Mouse (Mus musculus): ENCODE results near the gene Rpl12. TPM values are rescaled to one million over a fixed set of nuclear protein-coding genes. Genes with fewer than 3 reads are reported as not detected.

The Rpl12 gene
- polyA plus RNA-seq, 1 experiment from 2014 or later = 111 TPM

DNA sequence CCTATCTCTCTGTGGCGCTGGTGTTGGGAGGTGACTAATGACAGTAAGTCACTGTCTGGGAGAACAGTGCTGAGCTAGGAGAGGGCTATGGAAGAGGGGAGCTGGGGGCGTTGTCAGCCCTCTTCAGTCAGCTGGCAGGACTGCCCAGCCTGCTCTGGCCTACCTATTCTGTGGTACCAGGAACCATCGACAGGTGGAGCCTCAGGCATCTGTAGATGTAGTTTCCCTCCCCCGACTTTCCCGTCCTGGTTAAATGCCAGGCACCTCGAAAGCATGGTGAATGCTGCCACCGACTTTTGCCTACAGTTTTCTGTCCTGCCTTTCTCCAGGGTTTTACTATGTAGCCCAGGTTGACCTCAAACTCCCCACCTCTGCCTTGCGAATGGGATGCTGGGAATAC, 4.0 kb upstream of the Rpl12 start:
- H3K4me1 ChIP-seq = peaks cover 11% of the 10 kb centered on the region
- H3K27ac ChIP-seq = no peak overlapping the region
- peaks cover 49% of the 10 kb centered on the region for H3K36me3 ChIP-seq (ENCODE audit: poor library complexity, severe bottlenecking)
- H3K4me2 ChIP-seq = no peak overlapping the region
- WGBS = 59% methylated on average over 8 of the region's 8 CpGs
- H3K9me3 ChIP-seq (replicated peaks) = no peaks in the 10 kb centered on the region
- ATAC-seq = no peak
- H3K4me3 ChIP-seq = no peak overlapping the region
- H3K9ac ChIP-seq = 0 out of 2 replicates have a peak overlapping the region, but pooled peaks have one; percentile 3
- no peaks in the 10 kb centered on the region for H3K27me3 ChIP-seq

DNA sequence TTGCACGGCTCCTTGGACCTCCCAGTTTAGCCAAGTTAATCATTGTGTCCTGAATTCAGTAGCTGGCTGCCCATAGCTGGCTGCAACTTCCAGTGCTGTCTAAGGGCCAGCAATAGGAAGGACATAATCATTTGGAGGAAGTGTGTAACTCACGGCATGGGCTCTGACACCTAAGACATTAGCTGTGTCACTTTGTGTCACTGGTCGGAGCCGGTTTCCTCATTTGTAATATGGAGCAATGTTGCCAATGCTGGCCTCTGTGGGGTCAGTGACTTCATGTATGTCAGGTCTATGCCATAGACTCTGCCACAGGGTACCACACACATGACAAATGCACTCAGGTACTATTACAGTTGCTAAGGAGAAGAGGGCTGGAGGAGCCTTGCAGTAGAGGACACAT, 1.1 kb upstream of the Rpl12 start:
- Histone ChIP-seq H3K9ac (peak overlapping the region; percentile 97), H3K9me3 (replicated peaks) (no peaks in the 10 kb centered on the region), H3K4me1 (peaks cover 33% of the 10 kb centered on the region), H3K27me3 (no peaks in the 10 kb centered on the region), H3K4me3 (peak overlapping the region; percentile 75; the same call in 1 of the 2 replicates), H3K4me2 (peak overlapping the region; percentile 95), H3K36me3 (ENCODE audit: poor library complexity, severe bottlenecking) (peaks cover 51% of the 10 kb centered on the region), H3K27ac (no peak overlapping the region)
- 89% methylated on average over 4 of the region's 4 CpGs for WGBS
- no peak for ATAC-seq

DNA sequence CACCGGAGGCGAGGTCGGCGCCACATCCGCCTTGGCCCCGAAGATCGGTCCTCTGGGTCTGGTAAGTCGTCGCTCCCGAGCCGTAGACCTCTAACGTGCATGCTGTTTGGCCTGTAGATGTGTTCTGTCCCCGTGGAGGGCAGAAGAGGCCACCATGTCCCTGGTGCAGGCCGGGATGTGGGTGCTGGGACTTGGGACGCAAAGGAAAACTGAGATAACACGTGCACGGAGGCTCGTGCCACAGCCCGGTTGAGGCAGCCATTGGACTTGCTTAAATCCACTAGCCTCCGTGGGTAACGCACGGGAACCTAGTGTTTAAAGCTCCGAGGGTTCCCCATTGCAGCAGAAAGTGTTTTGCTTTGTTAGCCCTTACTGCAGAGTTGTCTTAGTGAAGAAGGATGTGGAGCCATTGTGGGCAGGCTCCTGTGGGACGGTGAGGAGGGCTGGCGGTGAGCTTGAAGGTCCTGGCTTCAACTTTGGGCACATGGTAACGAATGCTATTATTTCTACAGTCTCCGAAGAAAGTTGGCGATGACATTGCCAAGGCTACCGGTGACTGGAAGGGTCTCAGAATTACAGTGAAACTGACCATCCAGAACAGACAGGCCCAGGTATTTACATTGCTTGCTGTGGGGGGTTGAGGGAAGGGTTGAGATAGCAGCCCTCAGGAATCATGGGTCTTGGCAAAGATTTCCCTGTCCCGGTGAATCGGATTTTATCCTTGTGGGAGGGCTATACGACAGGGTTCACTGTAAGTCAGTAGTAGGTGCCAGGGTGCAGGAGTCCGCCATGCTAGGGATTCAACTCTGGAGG, 909 bp downstream of the Rpl12 start:
- H3K4me1 ChIP-seq = peaks cover 42% of the 10 kb centered on the region
- H3K4me3 ChIP-seq = peak overlapping the region; percentile 75
- peak overlapping the region; percentile 71 for H3K27ac ChIP-seq
- peak overlapping the region; percentile 97 for H3K9ac ChIP-seq
- 2% methylated on average over 29 of the region's 33 CpGs for WGBS
- H3K27me3 ChIP-seq = no peaks in the 10 kb centered on the region
- H3K4me2 ChIP-seq = peak overlapping the region; percentile 95
- no peaks in the 10 kb centered on the region for H3K9me3 ChIP-seq (replicated peaks)
- no peak for ATAC-seq
- H3K36me3 ChIP-seq (ENCODE audit: poor library complexity, severe bottlenecking) = peaks cover 34% of the 10 kb centered on the region

DNA sequence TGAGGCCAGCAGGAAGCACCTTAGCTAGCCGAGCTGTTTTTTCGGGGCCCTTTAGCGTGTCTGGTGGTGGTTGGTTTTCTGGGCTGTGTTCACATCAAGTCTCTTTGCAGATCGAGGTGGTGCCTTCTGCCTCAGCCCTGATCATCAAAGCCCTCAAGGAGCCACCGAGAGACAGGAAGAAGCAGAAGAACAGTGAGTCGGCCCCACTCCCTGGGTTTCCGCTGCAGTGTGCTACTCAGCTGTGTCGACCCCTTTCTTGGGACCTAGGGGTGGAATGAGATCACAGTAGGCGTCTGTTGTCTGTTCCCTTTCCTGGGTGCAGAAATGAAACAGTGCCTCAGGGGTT, 1.5 kb downstream of the Rpl12 start:
- H3K4me1 ChIP-seq = peaks cover 48% of the 10 kb centered on the region

DNA sequence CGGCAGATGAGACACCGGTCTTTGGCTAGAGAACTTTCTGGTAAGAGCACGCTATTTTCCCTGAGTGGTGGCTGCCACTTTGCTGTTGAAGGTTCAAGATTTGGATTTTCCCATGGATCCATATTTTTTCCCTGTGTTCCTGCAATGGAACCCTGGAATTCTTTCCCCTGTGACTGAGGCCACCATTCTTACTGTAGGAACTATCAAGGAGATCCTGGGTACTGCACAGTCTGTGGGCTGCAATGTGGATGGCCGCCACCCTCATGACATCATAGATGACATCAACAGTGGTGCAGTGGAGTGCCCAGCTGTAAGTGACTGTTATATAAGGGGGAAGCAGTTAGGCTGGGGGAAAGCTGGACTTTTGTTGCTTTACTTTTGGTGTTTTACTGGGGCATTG, 2.2 kb downstream of the Rpl12 start:
- H3K9me3 ChIP-seq (replicated peaks) = no peaks in the 10 kb centered on the region
- 64% methylated on average over 4 of the region's 4 CpGs for WGBS
- no peaks in the 10 kb centered on the region for H3K27me3 ChIP-seq
- H3K4me3 ChIP-seq = peak overlapping the region; percentile 75
- H3K27ac ChIP-seq = no peak overlapping the region
- ATAC-seq = no peak
- H3K4me2 ChIP-seq = peak overlapping the region; percentile 95
- H3K9ac ChIP-seq = peak overlapping the region; percentile 97
- peaks cover 52% of the 10 kb centered on the region for H3K4me1 ChIP-seq
- peaks cover 24% of the 10 kb centered on the region for H3K36me3 ChIP-seq (ENCODE audit: poor library complexity, severe bottlenecking)

More for the DNA sequence above, 1.5 kb downstream of the Rpl12 start:
- peak overlapping the region; percentile 95 for H3K4me2 ChIP-seq
- H3K4me3 ChIP-seq = peak overlapping the region; percentile 75
- H3K27me3 ChIP-seq = no peaks in the 10 kb centered on the region
- peak overlapping the region; percentile 71 for H3K27ac ChIP-seq
- ATAC-seq = no peak
- H3K9ac ChIP-seq = peak overlapping the region; percentile 97
- 9% methylated on average over 9 of the region's 9 CpGs for WGBS
- no peaks in the 10 kb centered on the region for H3K9me3 ChIP-seq (replicated peaks)
- peaks cover 29% of the 10 kb centered on the region for H3K36me3 ChIP-seq (ENCODE audit: poor library complexity, severe bottlenecking)

DNA sequence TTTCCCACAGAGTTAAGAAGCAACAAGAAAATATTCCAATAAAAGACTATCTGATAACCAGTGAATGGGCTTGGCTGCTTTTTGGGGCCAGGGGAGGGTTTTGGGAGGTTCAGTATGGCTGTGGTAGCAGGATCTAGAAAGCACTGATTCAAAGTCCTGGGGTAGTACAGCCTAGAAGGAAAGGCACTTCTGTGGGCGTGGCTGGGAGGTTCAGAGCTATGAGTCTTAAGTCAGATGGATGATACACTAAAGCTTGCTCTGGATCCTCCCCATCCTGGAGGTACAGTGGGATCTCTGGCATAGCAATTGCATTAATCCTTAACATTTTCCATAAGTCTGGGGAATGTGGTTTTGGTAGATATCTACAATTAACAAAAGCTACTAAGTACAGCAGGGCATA, 2.6 kb downstream of the Rpl12 start:
- H3K36me3 ChIP-seq (ENCODE audit: poor library complexity, severe bottlenecking) = peaks cover 24% of the 10 kb centered on the region
- no peak overlapping the region; the same call in 1 of the 2 replicates for H3K4me3 ChIP-seq
- ATAC-seq = no peak
- H3K4me1 ChIP-seq = peaks cover 52% of the 10 kb centered on the region
- WGBS = 91% methylated on average over 1 of the region's 1 CpGs
- H3K9ac ChIP-seq = no peak overlapping the region
- no peak overlapping the region; the same call in 1 of the 2 replicates for H3K27ac ChIP-seq
- no peaks in the 10 kb centered on the region for H3K27me3 ChIP-seq
- peak overlapping the region; percentile 95 for H3K4me2 ChIP-seq
- H3K9me3 ChIP-seq (replicated peaks) = no peaks in the 10 kb centered on the region

DNA sequence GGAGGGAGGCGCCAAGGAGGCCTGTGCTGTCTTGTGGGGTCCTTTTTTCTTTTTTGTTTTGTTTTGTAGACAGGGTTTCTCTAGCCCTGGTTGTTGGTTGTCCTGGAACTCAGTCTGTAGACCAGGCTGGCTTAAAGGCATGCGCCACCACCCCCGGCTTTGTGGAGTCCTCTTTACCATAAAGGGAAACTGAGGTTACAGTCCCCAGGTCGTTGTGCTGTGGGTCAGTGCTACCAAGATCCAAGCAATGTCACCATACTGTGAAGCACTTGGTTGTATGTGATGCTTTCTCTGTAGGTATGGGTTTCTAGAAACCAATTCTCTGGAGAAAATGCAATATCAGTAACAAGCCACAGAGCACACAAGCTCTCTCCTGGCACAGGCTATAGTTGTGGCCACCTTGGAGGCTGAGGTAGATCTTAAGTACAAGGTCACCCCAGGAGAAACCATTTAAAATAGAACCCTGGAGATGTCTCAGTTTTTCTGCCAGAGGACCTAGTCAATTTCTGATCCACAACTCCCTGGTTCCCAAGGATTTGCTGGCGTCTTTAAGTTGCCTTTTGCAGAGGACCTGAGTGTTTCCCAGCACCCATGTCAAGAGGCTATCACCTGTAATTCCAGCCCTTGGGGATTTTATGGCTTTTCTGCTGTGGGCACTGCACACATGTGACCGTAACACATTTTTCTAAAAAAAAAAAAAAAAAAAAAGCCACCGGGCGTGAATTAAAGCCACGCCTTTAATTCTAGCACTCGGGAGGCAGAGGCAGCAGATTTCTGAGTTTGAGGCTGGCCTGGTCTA, 3.5 kb downstream of the Rpl12 start:
- no peak overlapping the region; the same call in 1 of the 2 replicates for H3K9ac ChIP-seq
- H3K9me3 ChIP-seq (replicated peaks) = no peaks in the 10 kb centered on the region
- H3K36me3 ChIP-seq (ENCODE audit: poor library complexity, severe bottlenecking) = peaks cover 24% of the 10 kb centered on the region
- H3K4me3 ChIP-seq = no peak overlapping the region
- no peak for ATAC-seq
- 0 out of 2 replicates have a peak overlapping the region, but pooled peaks have one; percentile 10 for H3K27ac ChIP-seq
- 27% methylated on average over 10 of the region's 10 CpGs for WGBS
- peaks cover 52% of the 10 kb centered on the region for H3K4me1 ChIP-seq
- no peaks in the 10 kb centered on the region for H3K27me3 ChIP-seq
- H3K4me2 ChIP-seq = 0 out of 2 replicates have a peak overlapping the region, but pooled peaks have one; percentile 10

DNA sequence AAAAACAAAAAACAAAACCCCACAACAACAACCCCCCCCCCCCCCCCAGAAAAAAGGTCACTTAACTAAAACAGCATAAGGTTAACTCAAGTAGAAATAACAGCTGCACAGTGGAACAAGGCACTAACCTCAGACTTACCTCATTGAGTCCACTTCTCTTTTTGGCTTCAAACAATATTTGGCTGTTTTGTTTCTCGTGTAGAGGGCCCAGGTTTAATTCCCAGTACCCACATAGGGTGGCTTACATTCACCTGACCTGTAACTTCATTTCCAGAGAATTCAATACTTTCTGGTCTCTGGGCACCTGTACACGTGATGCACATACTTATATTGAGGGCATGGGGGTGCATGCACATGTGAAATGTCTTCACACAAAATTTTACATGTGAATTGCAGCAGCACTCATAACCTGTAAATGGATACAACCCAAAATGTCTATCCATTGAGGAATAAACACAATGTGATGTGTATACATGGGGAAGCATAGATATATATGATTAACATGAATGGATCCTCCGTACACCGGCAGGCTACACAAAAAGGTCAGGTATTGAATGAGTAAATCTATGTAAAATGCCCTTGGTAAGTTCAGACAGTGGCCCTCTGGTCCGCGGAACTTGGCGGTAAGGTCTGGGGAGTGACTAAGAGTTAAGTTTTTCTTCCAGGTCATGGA, 4.3 kb downstream of the Rpl12 start:
- no peaks in the 10 kb centered on the region for H3K27me3 ChIP-seq
- peaks cover 24% of the 10 kb centered on the region for H3K36me3 ChIP-seq (ENCODE audit: poor library complexity, severe bottlenecking)
- peaks cover 51% of the 10 kb centered on the region for H3K4me1 ChIP-seq
- no peaks in the 10 kb centered on the region for H3K9me3 ChIP-seq (replicated peaks)
- peak overlapping the region; percentile 82; the same call in 1 of the 2 replicates for H3K4me2 ChIP-seq
- no peak overlapping the region for H3K9ac ChIP-seq
- H3K27ac ChIP-seq = no peak overlapping the region
- no peak for ATAC-seq
- H3K4me3 ChIP-seq = peak overlapping the region; percentile 64; the same call in 1 of the 2 replicates
- 17% methylated on average over 7 of the region's 7 CpGs for WGBS

DNA sequence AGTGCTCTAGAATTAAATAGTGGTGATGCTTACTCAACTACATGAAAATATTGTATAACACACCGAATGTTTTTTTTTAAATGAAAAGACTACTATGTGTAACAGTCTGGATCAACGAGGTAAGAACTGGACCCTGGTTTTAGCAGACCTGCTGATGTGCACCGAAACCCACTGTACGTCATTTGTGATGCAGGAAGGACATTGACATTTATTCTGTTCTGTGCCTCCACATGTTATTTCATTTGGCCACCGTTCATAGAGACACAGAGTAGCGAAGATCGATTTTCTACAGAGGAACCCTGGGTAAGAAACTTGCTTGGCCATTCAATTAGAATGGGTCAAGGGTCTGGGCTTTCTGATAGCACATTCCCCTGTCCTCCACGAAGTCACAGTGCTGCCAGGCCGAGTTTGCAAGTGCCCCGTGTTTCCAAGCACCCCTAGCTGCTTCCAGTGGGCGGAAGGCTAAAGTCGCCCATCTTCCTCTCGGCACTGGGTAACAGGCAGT, 4.9 kb downstream of the Rpl12 start:
- H3K4me1 ChIP-seq = peaks cover 52% of the 10 kb centered on the region
- ATAC-seq = no peak

DNA sequence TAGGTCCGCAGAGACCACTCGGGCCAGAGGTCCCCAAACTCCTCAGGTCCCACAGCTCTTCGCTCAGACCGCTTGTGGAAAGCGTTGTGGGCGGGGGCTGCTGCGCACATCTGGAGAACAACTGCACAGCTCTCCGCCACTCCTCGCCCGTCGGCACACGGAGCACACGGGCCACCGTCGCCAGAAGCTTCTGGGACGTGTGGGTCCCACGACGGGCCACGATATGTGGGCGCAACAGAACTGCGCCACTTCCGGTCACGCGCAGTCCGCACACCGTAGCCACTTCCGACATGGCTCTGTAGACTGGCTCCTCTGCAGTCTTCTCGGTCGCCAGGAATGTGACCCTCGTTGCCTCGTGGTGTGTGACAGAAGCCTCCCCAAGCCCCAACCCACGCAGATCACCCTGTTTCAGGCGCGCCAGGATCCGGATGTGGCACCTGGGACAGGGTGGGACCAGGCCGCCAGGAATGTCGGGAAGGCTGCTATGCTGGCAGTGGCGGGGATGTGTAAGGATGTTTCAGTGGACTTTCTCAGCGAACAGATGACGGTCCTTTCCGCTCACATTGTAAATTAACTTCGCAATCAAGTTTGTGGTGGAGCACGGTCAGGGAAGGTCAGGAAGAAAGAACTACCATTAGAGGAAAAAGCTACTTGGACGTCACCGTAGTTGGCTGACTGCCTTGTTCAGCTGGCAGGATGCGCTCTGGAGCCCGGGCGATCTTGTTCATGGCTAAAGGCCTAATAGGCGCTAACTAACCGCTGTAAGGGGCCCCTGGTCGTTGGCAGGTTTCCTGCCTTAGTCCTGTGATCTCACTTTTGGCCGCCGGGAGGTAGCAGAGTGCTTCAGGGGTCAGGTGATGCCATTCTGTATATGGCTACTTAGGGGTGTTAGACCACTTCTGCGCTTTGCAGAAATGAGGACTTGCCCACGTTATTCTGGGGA, 5.6 kb downstream of the Rpl12 start:
- H3K4me2 ChIP-seq = peak overlapping the region; percentile 82
- H3K9me3 ChIP-seq (replicated peaks) = no peaks in the 10 kb centered on the region
- H3K27me3 ChIP-seq = no peaks in the 10 kb centered on the region
- peak overlapping the region; percentile 64 for H3K4me3 ChIP-seq
- peak; percentile 92 for ATAC-seq
- peaks cover 24% of the 10 kb centered on the region for H3K36me3 ChIP-seq (ENCODE audit: poor library complexity, severe bottlenecking)
- peak overlapping the region; percentile 76 for H3K9ac ChIP-seq
- peak overlapping the region; percentile 89 for H3K27ac ChIP-seq
- H3K4me1 ChIP-seq = peaks cover 54% of the 10 kb centered on the region
- 1% methylated on average over 55 of the region's 55 CpGs for WGBS

More for the DNA sequence above, 4.9 kb downstream of the Rpl12 start:
- no peaks in the 10 kb centered on the region for H3K9me3 ChIP-seq (replicated peaks)
- peaks cover 24% of the 10 kb centered on the region for H3K36me3 ChIP-seq (ENCODE audit: poor library complexity, severe bottlenecking)
- H3K4me2 ChIP-seq = peak overlapping the region; percentile 82
- H3K9ac ChIP-seq = peak overlapping the region; percentile 76
- H3K27me3 ChIP-seq = no peaks in the 10 kb centered on the region
- H3K27ac ChIP-seq = peak overlapping the region; percentile 89
- 11% methylated on average over 13 of the region's 13 CpGs for WGBS
- H3K4me3 ChIP-seq = peak overlapping the region; percentile 64
